Mouse (Mus musculus) myocyte (in vitro differentiated cells): ENCODE results near the gene Fkbp4.

ENCODE experiments used
- E2F4 ChIP-seq: IDR thresholded peaks from one replicate; pipeline ENCODE4 v1.6.1; 2011; ENCODE audit warnings: mild to moderate bottlenecking, control low read depth, moderate library complexity; ENCODE audit not compliant: insufficient read depth
- MYOD1 ChIP-seq, 3 experiments: IDR thresholded peaks; one replicate each; pipeline ENCODE4 v1.6.1; 2011; ENCODE audit warnings: control low read depth in 2 of 3, low read depth in 2 of 3, mild to moderate bottlenecking in 2 of 3, moderate library complexity in 1 of 3; ENCODE audit not compliant: insufficient read length in 2 of 3, control insufficient read depth in 1 of 3
- USF1 ChIP-seq: IDR thresholded peaks from one replicate; pipeline ENCODE4 v1.6.1; 2011; ENCODE audit warnings: low read depth, mild to moderate bottlenecking, control low read depth, moderate library complexity

DNA sequence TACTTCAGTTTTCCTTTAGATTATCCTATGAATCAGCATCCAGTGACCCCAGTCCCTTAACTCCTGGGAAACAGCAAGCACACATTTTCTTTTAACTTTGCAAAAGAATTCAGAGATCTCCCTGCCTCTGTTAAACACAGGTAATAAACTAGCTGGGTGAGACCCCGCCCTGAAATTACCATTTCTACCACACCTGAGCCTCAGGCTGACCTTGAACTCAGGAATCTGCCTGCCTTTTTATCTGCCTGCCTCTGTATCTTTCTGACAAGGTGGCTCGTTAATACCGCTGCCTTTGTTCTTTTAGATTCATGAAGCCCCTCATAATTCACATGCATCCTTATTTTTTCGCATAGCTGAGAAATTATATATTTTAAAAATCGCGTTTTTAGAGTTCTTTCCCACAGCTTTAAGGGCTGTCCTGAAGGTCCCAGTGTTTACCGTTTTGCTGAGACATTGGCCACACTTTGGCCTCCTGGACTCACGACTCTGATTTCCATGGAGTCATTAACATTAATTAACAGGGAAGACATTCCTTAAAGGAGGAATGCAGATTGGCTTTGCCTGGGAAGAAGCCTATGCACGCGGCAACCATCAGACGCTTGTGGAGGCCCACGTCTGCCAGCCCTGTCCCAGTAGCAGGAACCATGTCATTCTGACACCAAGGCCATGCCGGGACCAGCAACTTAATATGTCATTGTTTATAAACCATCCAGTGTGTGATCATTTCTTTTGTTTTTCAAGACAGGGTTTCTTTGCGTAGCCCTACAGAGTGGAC is 22.4 kb upstream of the Fkbp4 start:
- TF ChIP-seq USF1, result no peak
- no peak for TF ChIP-seq MYOD1 (IDR thresholded peaks at IDR 0.05; ENCODE audit: control insufficient read depth in 1 of 3, insufficient read length in 2 of 3, low read depth in 2 of 3)
- no peak for TF ChIP-seq E2F4
